Mouse (Mus musculus): ENCODE measurements around the gene Oxgr1. TPM values are rescaled to one million over a fixed set of nuclear protein-coding genes. Genes with fewer than 3 reads are reported as not detected.

Oxgr1 gene
- polyA plus RNA-seq (2015; fragmentation: Illumina TruSeq; extraction: RNeasy Lipid Tissue Mini Kit (QIAGEN cat#74804); ENCODE audit: insufficient read depth, low read depth, low replicate concordance) = not detected

DNA sequence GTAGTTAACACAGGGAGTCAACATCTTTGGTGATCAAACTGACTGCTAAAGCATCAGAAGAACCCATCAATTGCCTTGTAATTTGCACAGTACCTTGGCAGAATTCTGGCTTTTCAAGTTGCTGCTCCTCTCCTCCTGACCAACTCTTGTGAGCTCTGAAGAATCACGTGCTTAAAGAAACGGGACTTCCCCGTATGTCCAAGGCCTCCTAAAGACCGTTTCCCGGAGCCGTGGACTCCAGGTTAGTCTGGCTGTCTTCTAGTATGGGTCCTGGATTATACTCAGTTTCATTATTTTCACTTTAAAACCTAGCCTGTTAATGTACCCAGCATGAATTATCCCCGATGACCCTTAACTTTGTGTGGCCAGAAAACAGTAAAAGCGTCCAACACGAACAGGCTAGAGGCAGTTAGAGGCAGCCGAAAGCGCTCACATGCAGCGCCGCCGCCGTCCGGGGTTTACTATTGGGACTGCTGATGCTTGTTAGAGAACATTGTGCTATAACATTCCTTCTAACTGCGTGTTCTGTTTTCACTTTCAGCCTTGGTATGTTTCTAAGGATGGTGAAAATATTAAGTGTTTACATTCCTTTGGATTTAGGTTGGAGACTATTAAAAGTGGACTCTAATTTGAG lies at the start of gene Oxgr1:
Gene Oxgr1 (minus strand): TSS at position 249 of the 634 bp plus-strand sequence.

Other genes with a start within 250 kb of the Oxgr1 start
- gene Mbnl2, start 233.2 kb upstream of the Oxgr1 start, polyA plus RNA-seq (2015; fragmentation: Illumina TruSeq; extraction: RNeasy Lipid Tissue Mini Kit (QIAGEN cat#74804); ENCODE audit: insufficient read depth, low read depth, low replicate concordance) = 25.1 TPM